ENCODE assay signal across 11 mouse cellular contexts in genomic region chr2:127523950-127524729, GRCm38 (mm10). TPM values are rescaled to one million over a fixed set of nuclear protein-coding genes. Genes with fewer than 3 reads are reported as not detected.
DNase-seq lines count a peak whose midpoint lies in the region; ATAC-seq and TF ChIP-seq lines count a peak whose summit lies in the region.
"Had no signal": no experiment of that assay in that cellular context is flagged by ENCODE, and none has a peak within 500 bp of the region (broad histone marks: within the 10 kb centered on the region; RNA-seq: fewer than 3 reads in every experiment).

No protein-coding gene starts in this region.

- peak; percentile 46 for DNase-seq in kidney, postnatal 14 days
- peak; percentile 68 to 79 for DNase-seq in right cerebral cortex, postnatal 10 days (ENCODE audit: low spot score in 2 of 2)
- DNase-seq in right cerebral cortex, postnatal 14 days, result no peak
- peak; percentile 89 to 90 for DNase-seq in cerebellum, postnatal 36 days
- no peak for DNase-seq in natural killer cell, adult 2 months (ENCODE audit: low spot score in 2 of 2)
- no peak for DNase-seq in gastrocnemius, adult 2 months
- DNase-seq: thymus, postnatal 14 days had no signal

- WGBS in kidney, embryonic 15.5 days, result 55% methylated on average over 7 of the region's 7 CpGs

- no peak overlapping the region for H3K4me3 ChIP-seq in kidney, embryonic 15.5 days (replicated peaks)
- H3K4me3 ChIP-seq in gastrocnemius, adult 2 months, result no peak overlapping the region
- H3K4me3 ChIP-seq: midbrain, embryonic 10.5 days had no signal

- no peak for ATAC-seq in kidney, embryonic 15.5 days (replicated peaks; ENCODE audit: low FRiP score)

- H3K27ac ChIP-seq in kidney, embryonic 15.5 days, result no peak overlapping the region
- H3K27ac ChIP-seq in gastrocnemius, adult 2 months, result no peak overlapping the region

- H3K36me3 ChIP-seq in kidney, embryonic 15.5 days, result no peaks in the 10 kb centered on the region
- H3K36me3 ChIP-seq: G1E; midbrain, embryonic 10.5 days had no signal

- TF ChIP-seq CTCF in gastrocnemius, adult 2 months (IDR thresholded peaks at IDR 0.05), result no peak

- H3K9me3 ChIP-seq in kidney, embryonic 15.5 days (replicated peaks), result no peaks in the 10 kb centered on the region
- H3K9me3 ChIP-seq: G1E; midbrain, embryonic 10.5 days had no signal

- peaks cover 17% of the 10 kb centered on the region for H3K4me1 ChIP-seq in kidney, embryonic 15.5 days

- peaks cover 5% of the 10 kb centered on the region; the same call in 1 of the 2 replicates for H3K27me3 ChIP-seq in kidney, embryonic 15.5 days

- intact Hi-C loops in gastrocnemius, adult 2 months (cut with DNase I), result no loop called here

- no peak overlapping the region for H3K9ac ChIP-seq in kidney, embryonic 15.5 days

- H3K4me2 ChIP-seq in kidney, embryonic 15.5 days, result no peak overlapping the region

RNA-seq across cellular contexts. Expression of gene Kcnip3, which starts 2.2 kb away (rescaled TPM):
- polyA plus RNA-seq in kidney, embryonic 15.5 days (2015; fragmentation: Nextera tagmentation; extraction: Ambion mirVana), result 3.5 and 4.0 TPM in 2 replicates
- under 1 TPM; 0.28 to 0.31 TPM for total RNA-seq in gastrocnemius, adult 2 months (2021)

RNA-seq across cellular contexts. Expression of gene Prom2, which starts 17.1 kb away (rescaled TPM):
- 2.0 and 2.2 TPM in 2 replicates for polyA plus RNA-seq in kidney, embryonic 15.5 days (2015; fragmentation: Nextera tagmentation; extraction: Ambion mirVana)
- total RNA-seq in gastrocnemius, adult 2 months (2021), result not detected
- polyA plus RNA-seq: G1E; heart, embryonic 14.5 days had no signal

Comparison
In these comparisons a context has a peak if more than half of its experiments do, and no peak if none do; other contexts are left out.
1. DNase-seq: peak in kidney, postnatal 14 days (single experiment), right cerebral cortex, postnatal 10 days (2 of 2) and cerebellum, postnatal 36 days (2 of 2); none in right cerebral cortex, postnatal 14 days (single experiment), natural killer cell, adult 2 months (0 of 2) and gastrocnemius, adult 2 months (single experiment).